Mouse (Mus musculus) erythroblast, embryonic 14.5 days (primary cell): ENCODE results near the gene Ano5. TPM values are rescaled to one million over a fixed set of nuclear protein-coding genes. Genes with fewer than 3 reads are reported as not detected.

Experiments used
- H3K27me3 ChIP-seq: 2 replicates; pipeline ENCODE4 v1.6.1; 2012; ENCODE audit warnings: inconsistent platforms; ENCODE audit not compliant: control insufficient read depth
- H3K36me3 ChIP-seq: 2 replicates; pipeline ENCODE4 v1.6.1; 2012; ENCODE audit warnings: mild to moderate bottlenecking, inconsistent platforms; ENCODE audit not compliant: control insufficient read depth
- H3K4me1 ChIP-seq: 2 replicates; pipeline ENCODE4 v1.6.1; 2012; ENCODE audit warnings: inconsistent platforms; ENCODE audit not compliant: control insufficient read depth
- H3K4me3 ChIP-seq: replicated peaks from 2 replicates; pipeline ENCODE3; 2012; ENCODE audit warnings: moderate library complexity, mild to moderate bottlenecking, inconsistent platforms
- H3K9me3 ChIP-seq: 2 replicates; pipeline ENCODE4 v1.6.1; 2012; ENCODE audit warnings: low read length, inconsistent platforms, mixed read lengths; ENCODE audit not compliant: control insufficient read depth
- GATA1 ChIP-seq: IDR thresholded peaks from 2 replicates; pipeline ENCODE4 v1.6.1; 2012; ENCODE audit warnings: low read length, inconsistent platforms, mixed read lengths
- TAL1 ChIP-seq: IDR thresholded peaks from 3 replicates; pipeline ENCODE4 v1.6.1; 2012; ENCODE audit warnings: low read length, inconsistent platforms, mixed read lengths
- polyA plus RNA-seq: library from polyadenylated mRNA; stranded (reverse); fragments of >175 nt; gene quantifications from 2 replicates; pipeline ENCODE4 v1.2.3, GENCODE M21; 2012

Gene Ano5
- not detected in 2 replicates for polyA plus RNA-seq

DNA sequence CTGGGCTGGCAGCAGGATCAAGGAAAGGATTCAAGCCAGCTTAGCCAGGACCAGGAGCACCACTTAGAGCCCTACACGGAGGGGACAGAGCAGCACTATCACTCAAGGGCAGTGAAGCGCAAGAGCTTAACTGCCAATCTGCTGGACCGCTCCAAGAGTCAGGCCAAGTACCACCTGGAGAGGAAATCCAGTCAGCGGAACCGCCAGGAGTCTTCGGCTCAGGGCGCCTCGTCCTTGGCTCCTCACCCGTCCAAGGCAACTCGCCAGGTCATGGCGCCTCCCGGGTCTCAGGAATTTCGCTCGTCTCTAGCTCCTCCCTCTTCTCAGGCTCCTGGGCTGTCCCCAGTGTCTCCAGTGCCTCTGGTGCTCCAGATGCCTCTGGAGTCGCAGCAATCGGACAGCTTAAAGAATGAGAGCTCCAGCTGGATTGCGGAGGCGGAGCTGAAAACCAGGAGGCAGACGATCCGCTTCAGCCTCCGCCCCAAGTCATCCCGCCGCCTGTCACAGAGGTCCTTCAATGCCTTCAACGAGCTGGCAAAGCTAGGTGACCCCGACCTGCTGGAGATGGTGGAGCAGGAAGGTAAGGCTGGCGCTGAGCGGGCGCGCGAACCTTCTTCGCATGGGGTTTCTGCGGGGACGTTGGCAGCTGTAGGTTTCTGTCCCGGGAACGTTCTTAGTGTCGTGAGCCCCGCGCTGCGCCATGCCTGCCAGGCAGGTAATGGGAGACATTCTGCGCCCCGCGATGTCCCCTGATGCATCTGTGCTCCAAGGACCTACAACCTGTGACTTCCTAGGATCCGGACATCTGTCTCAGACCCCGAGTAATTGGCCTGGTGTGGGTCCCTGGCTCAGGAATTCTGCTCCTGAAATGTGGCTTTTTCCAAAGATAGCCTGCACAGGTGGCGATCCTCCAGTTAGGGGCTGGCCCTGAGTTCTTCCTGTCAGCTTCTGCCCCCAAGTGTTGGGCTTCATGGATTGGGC lies at the start of gene Ano5:
TSS of gene Ano5 (plus strand) at position 359 of the 981 bp plus-strand sequence.
- Histone ChIP-seq H3K27me3 (peaks cover 6% of the 10 kb centered on the region; the same call in 1 of the 2 replicates), H3K36me3 (no peaks in the 10 kb centered on the region), H3K4me1 (no peaks in the 10 kb centered on the region), H3K4me3 (no peak within 1 kb of the TSS), H3K9me3 (peaks cover 9% of the 10 kb centered on the region; the same call in 1 of the 2 replicates)
- TF ChIP-seq TAL1 (no peak), GATA1 (no peak)

- H3K9me3 ChIP-seq: no peaks in the 10 kb centered on the region
- no peak for TF ChIP-seq GATA1
- no peak for TF ChIP-seq TAL1
- H3K27me3 ChIP-seq: no peaks in the 10 kb centered on the region
- no peaks in the 10 kb centered on the region for H3K36me3 ChIP-seq
- H3K4me1 ChIP-seq: no peaks in the 10 kb centered on the region
- H3K4me3 ChIP-seq: no peak overlapping the region
Measured at GRCm38 (mm10) chr7:51499396-51499795, 11.4 kb upstream of the Ano5 start.

DNA sequence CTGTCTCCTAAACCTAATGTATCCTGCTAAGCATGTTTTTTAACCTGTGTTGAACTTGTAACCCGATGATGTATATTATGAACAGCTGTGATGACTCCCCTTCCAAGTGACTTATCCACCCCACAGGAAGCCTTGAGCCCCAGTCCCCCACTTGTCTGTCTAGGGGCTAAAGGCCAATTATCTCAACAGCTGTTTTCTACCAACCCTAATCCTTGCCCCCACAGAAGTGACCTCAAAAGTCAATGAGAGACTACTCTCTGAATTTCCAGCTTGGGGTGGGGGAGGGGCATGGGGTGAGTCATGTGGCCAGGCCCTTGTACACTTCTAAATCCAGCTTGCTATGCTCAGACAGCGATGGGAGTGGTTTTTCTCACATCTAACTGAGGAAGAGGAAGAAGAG lies 6.9 kb upstream of the Ano5 start:
- no peaks in the 10 kb centered on the region for H3K9me3 ChIP-seq
- no peaks in the 10 kb centered on the region for H3K27me3 ChIP-seq
- TF ChIP-seq GATA1 (no peak), TAL1 (no peak)
- H3K36me3 ChIP-seq: no peaks in the 10 kb centered on the region
- H3K4me3 ChIP-seq: no peak overlapping the region
- no peaks in the 10 kb centered on the region for H3K4me1 ChIP-seq

DNA sequence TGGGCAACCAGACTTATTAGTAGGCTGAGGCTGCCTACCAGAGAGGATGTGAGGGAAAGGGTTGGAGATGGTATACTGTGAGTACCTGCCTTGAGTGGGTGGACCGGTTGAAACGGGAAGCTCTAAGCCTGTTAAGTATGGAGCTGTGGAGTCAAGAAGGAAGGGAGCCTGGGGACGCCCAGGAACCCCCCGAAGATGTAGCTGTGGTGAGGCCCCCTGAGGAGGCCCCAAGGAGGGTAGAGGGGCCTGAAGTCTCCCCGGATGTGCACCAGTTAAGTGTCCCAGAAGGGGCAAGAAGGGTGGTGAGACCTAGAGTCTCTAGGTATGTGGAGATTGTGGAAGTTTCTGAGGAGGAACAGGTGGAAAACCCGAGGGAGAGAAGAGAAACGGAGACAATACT lies 682 bp upstream of the Ano5 start:
- no peaks in the 10 kb centered on the region for H3K4me1 ChIP-seq
- H3K27me3 ChIP-seq: peaks cover 6% of the 10 kb centered on the region; the same call in 1 of the 2 replicates
- no peak for TF ChIP-seq TAL1
- TF ChIP-seq GATA1: no peak
- H3K4me3 ChIP-seq: no peak overlapping the region
- H3K9me3 ChIP-seq: peaks cover 9% of the 10 kb centered on the region; the same call in 1 of the 2 replicates
- no peaks in the 10 kb centered on the region for H3K36me3 ChIP-seq

- Histone ChIP-seq H3K9me3 (peaks cover 13% of the 10 kb centered on the region), H3K4me3 (no peak overlapping the region), H3K4me1 (no peaks in the 10 kb centered on the region), H3K27me3 (no peaks in the 10 kb centered on the region), H3K36me3 (no peaks in the 10 kb centered on the region)
- no peak for TF ChIP-seq GATA1
- no peak for TF ChIP-seq TAL1
Measured at GRCm38 (mm10) chr7:51539344-51539743, 28.5 kb downstream of the Ano5 start.

GRCm38 (mm10) chr7:51540736-51541135 lies 29.9 kb downstream of the Ano5 start:
- H3K27me3 ChIP-seq: no peaks in the 10 kb centered on the region
- TF ChIP-seq TAL1: no peak
- no peak for TF ChIP-seq GATA1
- peaks cover 7% of the 10 kb centered on the region for H3K9me3 ChIP-seq
- H3K4me1 ChIP-seq: no peaks in the 10 kb centered on the region
- H3K36me3 ChIP-seq: no peaks in the 10 kb centered on the region
- no peak overlapping the region for H3K4me3 ChIP-seq

DNA sequence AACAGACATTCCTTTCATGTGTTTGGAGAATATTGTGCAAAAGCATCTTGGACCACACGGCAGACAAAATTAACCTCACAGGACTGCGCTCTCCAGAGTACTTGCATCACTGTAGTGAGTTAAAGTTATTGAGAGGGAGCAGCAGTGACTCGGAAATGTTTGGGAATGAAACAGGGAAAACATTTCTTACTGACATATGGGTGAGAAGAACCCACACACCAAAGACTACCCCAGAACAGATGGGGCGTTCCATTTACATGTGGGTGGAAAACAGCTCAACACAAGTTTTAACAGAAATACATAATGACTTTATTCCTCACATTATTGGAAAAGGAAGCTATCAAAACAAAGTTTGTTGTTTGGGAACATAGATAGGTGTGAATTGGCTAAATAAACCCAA lies 89.2 kb downstream of the Ano5 start:
- no peaks in the 10 kb centered on the region for H3K36me3 ChIP-seq
- H3K9me3 ChIP-seq: peaks cover 5% of the 10 kb centered on the region; the same call in 1 of the 2 replicates
- H3K4me1 ChIP-seq: no peaks in the 10 kb centered on the region
- H3K4me3 ChIP-seq: no peak overlapping the region
- no peak for TF ChIP-seq GATA1
- TF ChIP-seq TAL1: no peak
- H3K27me3 ChIP-seq: no peaks in the 10 kb centered on the region

DNA sequence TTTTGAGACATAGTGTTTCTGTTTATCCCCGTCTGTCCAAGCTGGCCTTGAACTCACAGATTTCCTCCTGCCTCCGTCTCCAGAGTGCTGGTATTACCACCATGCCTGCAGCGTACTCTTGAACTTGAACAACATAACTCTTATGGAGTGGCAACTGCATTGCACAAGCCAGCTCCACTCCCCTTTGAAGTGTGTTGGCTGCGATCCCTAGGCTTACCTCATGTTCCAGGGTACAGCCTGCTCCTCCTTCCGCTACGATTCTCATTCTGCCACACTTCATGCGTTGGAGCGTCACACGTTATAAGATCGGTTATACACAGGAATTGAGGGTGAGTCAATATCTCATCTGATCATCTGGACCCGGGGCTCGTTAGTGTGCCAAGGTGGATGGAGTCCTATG lies 92.9 kb downstream of the Ano5 start:
- Histone ChIP-seq H3K27me3 (no peaks in the 10 kb centered on the region), H3K36me3 (no peaks in the 10 kb centered on the region), H3K4me1 (no peaks in the 10 kb centered on the region), H3K4me3 (no peak overlapping the region), H3K9me3 (peaks cover 10% of the 10 kb centered on the region; the same call in 1 of the 2 replicates)
- TF ChIP-seq GATA1 (no peak), TAL1 (no peak)

DNA sequence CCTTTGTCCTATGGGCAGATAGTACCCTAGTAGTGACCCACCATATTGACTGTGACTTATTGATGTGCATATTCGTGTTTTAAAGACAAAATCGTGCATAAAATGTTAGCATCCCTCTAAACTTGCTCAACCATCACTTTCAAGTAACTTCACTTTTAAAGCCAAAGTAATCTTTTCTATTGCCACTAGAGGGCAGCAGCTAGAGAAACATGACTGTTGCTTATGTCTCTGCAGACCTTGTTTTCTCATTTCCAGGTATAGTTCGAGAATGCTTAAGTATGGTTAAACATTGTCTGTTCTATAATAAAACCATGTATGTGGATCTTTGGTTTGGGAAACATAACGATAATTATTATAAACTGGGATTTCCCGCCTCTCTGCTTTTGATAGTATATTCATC lies 103.6 kb downstream of the Ano5 start:
- no peaks in the 10 kb centered on the region for H3K4me1 ChIP-seq
- H3K4me3 ChIP-seq: no peak overlapping the region
- no peaks in the 10 kb centered on the region for H3K27me3 ChIP-seq
- TF ChIP-seq GATA1: no peak
- TF ChIP-seq TAL1: no peak
- H3K9me3 ChIP-seq: no peaks in the 10 kb centered on the region; the same call in 1 of the 2 replicates
- H3K36me3 ChIP-seq: no peaks in the 10 kb centered on the region
